Mouse (Mus musculus) MEL (cell line): Measurements from ENCODE around the gene Minos1. TPM values are rescaled to one million over a fixed set of nuclear protein-coding genes. Genes with fewer than 3 reads are reported as not detected.

Source experiments
- DNase-seq: peaks from one replicate; pipeline ENCODE4 v3.0.0; 2011; ENCODE audit warnings: low read depth, low spot score
- H3K27ac ChIP-seq: 2 replicates; pipeline ENCODE4 v1.5.1; 2012; ENCODE audit warnings: low read depth, mild to moderate bottlenecking, control low read depth, low read length, moderate library complexity; ENCODE audit not compliant: control insufficient read depth
- H3K27me3 ChIP-seq, 2 experiments: fragments of 150-350 bp in 1 of 2; sonication (generic) in 1 of 2; 2 replicates each; pipeline ENCODE4 v1.6.1; 2012; ENCODE audit warnings: low read length in 2 of 2, mild to moderate bottlenecking in 2 of 2, improper control_type of control experiment in 1 of 2, moderate library complexity in 1 of 2; ENCODE audit not compliant: insufficient read depth in 2 of 2, control insufficient read depth in 1 of 2
- H3K36me3 ChIP-seq, 2 experiments: 2 replicates each; pipeline ENCODE4 v1.6.1; 2012 to 2014; ENCODE audit warnings: low read length in 2 of 2, improper control_type of control experiment in 1 of 2, inconsistent platforms in 1 of 2, mild to moderate bottlenecking in 1 of 2; ENCODE audit not compliant: insufficient read depth in 2 of 2, control insufficient read depth in 1 of 2
- H3K4me1 ChIP-seq, 2 experiments: fragments of 150-350 bp in 1 of 2; sonication (generic) in 1 of 2; 2 replicates each; pipeline ENCODE4 v1.6.1; 2012; ENCODE audit warnings: low read length in 2 of 2, improper control_type of control experiment in 1 of 2, mild to moderate bottlenecking in 1 of 2; ENCODE audit not compliant: insufficient read depth in 2 of 2, control insufficient read depth in 1 of 2
- H3K4me3 ChIP-seq, 2 experiments: fragments of 150-350 bp in 1 of 2; sonication (generic) in 1 of 2; 2 replicates each; pipeline ENCODE4 v1.5.1; 2012; ENCODE audit warnings: low read depth in 2 of 2, low read length in 2 of 2, mild to moderate bottlenecking in 2 of 2, moderate library complexity in 2 of 2, control low read depth in 1 of 2, improper control_type of control experiment in 1 of 2; ENCODE audit not compliant: control insufficient read depth in 1 of 2, insufficient read depth in 1 of 2
- H3K79me2 ChIP-seq: 2 replicates; pipeline ENCODE4 v1.6.1; 2012; ENCODE audit warnings: mild to moderate bottlenecking, low read length, moderate library complexity; ENCODE audit not compliant: control insufficient read depth, poor library complexity, insufficient read depth
- H3K9ac ChIP-seq: 2 replicates; pipeline ENCODE4 v1.6.1; 2012; ENCODE audit warnings: low read depth, mild to moderate bottlenecking, control low read depth, low read length, moderate library complexity; ENCODE audit not compliant: control insufficient read depth, poor library complexity, severe bottlenecking
- H3K9me3 ChIP-seq: fragments of 150-350 bp; sonication (generic); replicated peaks from 2 replicates; pipeline ENCODE4 v1.6.1; 2012; ENCODE audit warnings: mild to moderate bottlenecking, low read length, improper control_type of control experiment, moderate library complexity; ENCODE audit not compliant: insufficient read depth
- CHD1 ChIP-seq: IDR thresholded peaks from 2 replicates; pipeline ENCODE4 v1.6.1; 2012; ENCODE audit warnings: low read depth, mild to moderate bottlenecking, inconsistent platforms, low read length, improper control_type of control experiment
- CTCF ChIP-seq, 3 experiments: IDR thresholded peaks in 2 of 3; conservative IDR thresholded peaks in 1 of 3; 2 replicates each; pipeline ENCODE4 v1.5.1; 2011 to 2012; ENCODE audit warnings: low read length in 3 of 3, low read depth in 2 of 3, mild to moderate bottlenecking in 2 of 3, improper control_type of control experiment in 1 of 3, inconsistent platforms in 1 of 3, mixed read lengths in 1 of 3, moderate library complexity in 1 of 3; ENCODE audit not compliant: control insufficient read depth in 1 of 3, insufficient read depth in 1 of 3, poor library complexity in 1 of 3, severe bottlenecking in 1 of 3
- E2F4 ChIP-seq: IDR thresholded peaks from 2 replicates; pipeline ENCODE4 v1.6.1; 2011; ENCODE audit warnings: low read depth, low read length, improper control_type of control experiment, borderline replicate concordance
- EP300 ChIP-seq, 2 experiments: IDR thresholded peaks; 2 replicates each; pipeline ENCODE4 v1.6.1; 2011; ENCODE audit warnings: improper control_type of control experiment in 2 of 2, low read length in 2 of 2, low read depth in 1 of 2, mild to moderate bottlenecking in 1 of 2
- ETS1 ChIP-seq: IDR thresholded peaks from 2 replicates; pipeline ENCODE4 v1.6.1; 2012; ENCODE audit warnings: low read depth, mild to moderate bottlenecking, inconsistent platforms, low read length, improper control_type of control experiment, moderate library complexity
- MAFK ChIP-seq: IDR thresholded peaks from 2 replicates; pipeline ENCODE4 v1.6.1; 2011; ENCODE audit warnings: low read depth, mild to moderate bottlenecking, low read length, improper control_type of control experiment, borderline replicate concordance
- MAZ ChIP-seq: IDR thresholded peaks from 2 replicates; pipeline ENCODE4 v1.6.1; 2012; ENCODE audit warnings: low read depth, mild to moderate bottlenecking, inconsistent platforms, low read length, improper control_type of control experiment
- MXI1 ChIP-seq: IDR thresholded peaks from 2 replicates; pipeline ENCODE4 v1.6.1; 2011; ENCODE audit warnings: mild to moderate bottlenecking, low read depth, low read length, improper control_type of control experiment
- MYC ChIP-seq: IDR thresholded peaks from 2 replicates; pipeline ENCODE4 v1.6.1; 2011; ENCODE audit warnings: low read depth, mild to moderate bottlenecking, low read length, improper control_type of control experiment, moderate library complexity
- NRF1 ChIP-seq: IDR thresholded peaks from 2 replicates; pipeline ENCODE4 v1.6.1; 2014; ENCODE audit warnings: low read depth, mild to moderate bottlenecking, inconsistent platforms, low read length, improper control_type of control experiment, moderate library complexity; ENCODE audit not compliant: poor library complexity, insufficient read depth, severe bottlenecking
- POLR2AphosphoS5 ChIP-seq: IDR thresholded peaks from 2 replicates; pipeline ENCODE4 v1.6.1; 2012; ENCODE audit warnings: low read depth, borderline replicate concordance, mild to moderate bottlenecking, inconsistent platforms, low read length, moderate library complexity, mixed read lengths
- SMC3 ChIP-seq: IDR thresholded peaks from 2 replicates; pipeline ENCODE4 v1.6.1; 2011; ENCODE audit warnings: low read depth, low read length, improper control_type of control experiment
- TBP ChIP-seq: IDR thresholded peaks from 2 replicates; pipeline ENCODE4 v1.8.0; 2011; ENCODE audit warnings: low read depth, low read length, improper control_type of control experiment
- TCF12 ChIP-seq: IDR thresholded peaks from 2 replicates; pipeline ENCODE4 v1.6.1; 2014; ENCODE audit warnings: low read depth, mild to moderate bottlenecking, inconsistent platforms, low read length, improper control_type of control experiment, moderate library complexity
- ZMIZ1 ChIP-seq: IDR thresholded peaks from 2 replicates; pipeline ENCODE4 v1.6.1; 2012; ENCODE audit warnings: low read depth, mild to moderate bottlenecking, inconsistent platforms, low read length, improper control_type of control experiment, moderate library complexity
- ZNF384 ChIP-seq: IDR thresholded peaks from 2 replicates; pipeline ENCODE4 v1.6.1; 2012; ENCODE audit warnings: low read depth, mild to moderate bottlenecking, inconsistent platforms, low read length, improper control_type of control experiment
- polyA plus RNA-seq, 2 experiments: library from polyadenylated mRNA; stranded (reverse) in 1 of 2; unstranded in 1 of 2; fragments of >175 nt in 1 of 2; fragments of >200 nt in 1 of 2; gene quantifications; 2 replicates each; pipeline versions ENCODE4 v1.2.1 to v1.2.4; 2012; ENCODE audit warnings: low replicate concordance in 2 of 2, low read depth in 1 of 2; ENCODE audit not compliant: insufficient read length in 2 of 2, insufficient read depth in 1 of 2, missing spikeins in 1 of 2
- total RNA-seq: library from RNA; depleted of rRNA; stranded (reverse); fragments of 300-350 nt; gene quantifications from 2 replicates; pipeline ENCODE4 v1.2.3, GENCODE M21; 2012

Gene Minos1
- total and polyA plus RNA-seq, 3 experiments, result 163 to 401 TPM; not detected in 1

- DNase-seq, result no peak
- no peak overlapping the region for H3K27ac ChIP-seq
- H3K27me3 ChIP-seq, result no peaks in the 10 kb centered on the region
- no peak for TF ChIP-seq CTCF (IDR thresholded peaks at IDR 0.05 in 2 of 3, conservative IDR thresholded peaks at IDR 0.05 in 1 of 3; ENCODE audit: control insufficient read depth in 1 of 3, insufficient read depth in 1 of 3, low read depth in 2 of 3, low read length in 3 of 3, poor library complexity in 1 of 3, severe bottlenecking in 1 of 3)
- no peak for TF ChIP-seq TCF12
- TF ChIP-seq MAFK, result no peak
- TF ChIP-seq NRF1, result no peak
- no peak for TF ChIP-seq ZNF384
- no peak for TF ChIP-seq CHD1
- no peak for TF ChIP-seq MYC
- no peak for TF ChIP-seq ETS1
- no peak for TF ChIP-seq SMC3
- no peak for TF ChIP-seq MAZ
- TF ChIP-seq, all 39 proteins: peak for 0
- Histone ChIP-seq H3K4me1 (no peaks in the 10 kb centered on the region), H3K4me3 (no peak overlapping the region), H3K9me3 (no peaks in the 10 kb centered on the region), H3K9ac (no peak overlapping the region), H3K79me2 (no peaks in the 10 kb centered on the region), H3K36me3 (no peaks in the 10 kb centered on the region)
Observed at GRCm38 (mm10) chr4:139088982-139089671, 41.8 kb downstream of the Minos1 start.

GRCm38 (mm10) chr4:139086984-139087383 is 43.9 kb downstream of the Minos1 start:
- DNase-seq, result no peak
- H3K4me3 ChIP-seq, result no peak overlapping the region
- H3K79me2 ChIP-seq, result no peaks in the 10 kb centered on the region
- no peaks in the 10 kb centered on the region for H3K36me3 ChIP-seq
- H3K27me3 ChIP-seq, result peaks cover 0 to 1% of the 10 kb centered on the region in 2 experiments; a peak in 1 of 4 replicates
- no peaks in the 10 kb centered on the region for H3K9me3 ChIP-seq
- no peaks in the 10 kb centered on the region for H3K4me1 ChIP-seq
- H3K27ac ChIP-seq, result no peak overlapping the region
- no peak overlapping the region for H3K9ac ChIP-seq
- no peak for TF ChIP-seq EP300 (IDR thresholded peaks at IDR 0.05; ENCODE audit: low read depth in 1 of 2, low read length in 2 of 2)
- TF ChIP-seq E2F4, result no peak
- TF ChIP-seq MXI1, result no peak
- no peak for TF ChIP-seq CHD1
- TF ChIP-seq ZMIZ1, result no peak
- no peak for TF ChIP-seq TBP
- TF ChIP-seq POLR2AphosphoS5, result no peak
